Mouse (Mus musculus): ENCODE data around the gene Itga8. TPM values are rescaled to one million over a fixed set of nuclear protein-coding genes. Genes with fewer than 3 reads are reported as not detected.

The Itga8 gene
- polyA plus RNA-seq, 1 experiment from 2014 or later, result 2.4 TPM

GRCm38 (mm10) chr2:12060034-12060723, 241.5 kb downstream of the Itga8 start:
- Histone ChIP-seq H3K9me3 (ENCODE audit: control insufficient read depth, low read length) (no peaks in the 10 kb centered on the region), H3K4me2 (ENCODE audit: low read depth, low read length) (no peak overlapping the region), H3K36me3 (ENCODE audit: control insufficient read depth, insufficient read depth, low read length) (no peaks in the 10 kb centered on the region), H3K9ac (replicated peaks; ENCODE audit: low read depth, low read length) (no peak overlapping the region), H3K4me1 (ENCODE audit: control insufficient read depth, insufficient read depth, low read length) (no peaks in the 10 kb centered on the region), H3K27ac (ENCODE audit: low read depth, low read length) (no peak overlapping the region), H3K4me3 (ENCODE audit: low read depth, low read length) (no peak overlapping the region), H3K27me3 (ENCODE audit: control insufficient read depth, insufficient read depth, low read length) (no peaks in the 10 kb centered on the region)
- ATAC-seq (ENCODE audit: low read depth), result peak; percentile 90; the same call in 1 of the 2 replicates
- 61% methylated on average over 5 of the region's 5 CpGs for WGBS

Other genes starting within 250 kb of the Itga8 start
- gene Mindy3, start 117.5 kb upstream of the Itga8 start, polyA plus RNA-seq (2014; fragmentation: Nextera tagmentation; extraction: Ambion mirVana), result 62.3 and 65.6 TPM in 2 replicates

Data from neural tube, embryonic 14.5 days (tissue).